Mouse (Mus musculus): Measurements from ENCODE around the gene Myl10.
"Not testable (repeated sequence)": the region's sequence is repeated elsewhere in the genome, so short reads cannot be mapped to it uniquely, and the experiment has no call there.

Myl10 gene

DNA sequence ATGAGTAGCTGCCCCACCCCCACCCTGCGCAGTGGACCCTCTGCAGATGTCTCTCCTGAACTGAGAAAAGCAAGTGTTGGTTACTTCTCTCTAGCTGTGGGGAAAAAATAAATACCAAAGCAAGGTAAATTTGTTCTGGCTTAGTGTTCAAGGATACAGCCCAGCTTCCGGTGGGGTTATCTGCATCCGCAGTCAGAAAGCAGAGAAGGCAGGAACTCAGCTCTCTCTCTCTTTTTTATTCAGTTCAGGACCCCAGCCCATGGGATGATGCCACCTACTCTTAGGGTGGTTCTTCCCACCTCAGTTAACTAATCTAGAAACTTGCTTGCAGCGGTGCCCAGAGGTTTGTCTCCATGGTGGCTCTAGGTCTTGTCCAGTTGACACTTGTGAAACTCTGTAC is at the start of gene Myl10:
TSS of gene Myl10 (plus strand) at position 363 of the 400 bp plus-strand sequence.
- DNase-seq (ENCODE audit: low read depth, low spot score) = no peak

DNA sequence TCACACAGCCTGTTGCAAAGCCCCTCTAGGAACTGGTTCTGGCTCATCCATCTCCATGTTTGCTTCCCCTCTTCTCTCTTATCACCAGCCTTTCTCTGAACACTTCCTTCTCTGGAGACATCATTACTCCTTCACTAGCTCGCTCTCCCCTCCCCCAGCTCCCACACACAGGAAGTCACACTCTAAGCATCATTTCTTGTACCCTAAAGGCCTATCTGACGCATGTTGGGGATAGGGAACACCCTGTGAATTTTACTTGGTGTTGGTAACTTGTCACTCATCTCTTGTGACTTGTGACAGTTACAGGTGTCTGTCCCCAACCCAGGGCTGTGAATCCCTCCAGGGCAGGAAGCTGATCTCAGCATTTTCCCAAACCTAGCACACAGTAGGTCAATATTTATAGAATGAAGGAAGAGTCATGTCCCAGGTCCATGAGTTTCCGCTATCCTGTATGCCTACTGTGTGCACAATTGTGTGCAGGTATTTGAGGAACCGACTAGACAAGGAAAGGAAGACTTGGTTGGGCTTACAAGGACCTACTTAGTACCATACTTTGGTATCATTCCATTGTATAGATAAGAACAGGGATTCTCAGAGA is 46.1 kb upstream of the Myl10 start:
- no peak for DNase-seq (ENCODE audit: low read depth, low spot score)

DNA sequence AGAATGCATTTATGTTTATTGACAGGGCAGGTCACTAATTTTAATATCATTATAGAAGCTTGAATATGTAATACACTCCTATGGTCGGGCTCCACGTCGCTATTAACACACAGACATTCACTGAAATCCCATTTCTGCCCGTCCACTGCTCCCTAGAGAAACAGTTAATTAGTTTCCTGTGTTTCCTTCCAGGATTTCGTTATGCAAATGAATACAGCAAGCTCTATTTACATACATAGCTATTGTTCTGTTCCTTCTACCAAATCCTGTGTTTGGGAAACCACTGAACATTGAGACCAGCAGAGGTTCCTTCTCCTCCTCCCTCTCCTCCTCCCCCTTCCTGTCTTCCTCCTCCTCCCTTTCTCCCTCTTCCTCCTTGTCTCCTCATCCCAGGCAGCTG is 43.9 kb upstream of the Myl10 start:
- DNase-seq (ENCODE audit: low read depth, low spot score) = no peak

DNA sequence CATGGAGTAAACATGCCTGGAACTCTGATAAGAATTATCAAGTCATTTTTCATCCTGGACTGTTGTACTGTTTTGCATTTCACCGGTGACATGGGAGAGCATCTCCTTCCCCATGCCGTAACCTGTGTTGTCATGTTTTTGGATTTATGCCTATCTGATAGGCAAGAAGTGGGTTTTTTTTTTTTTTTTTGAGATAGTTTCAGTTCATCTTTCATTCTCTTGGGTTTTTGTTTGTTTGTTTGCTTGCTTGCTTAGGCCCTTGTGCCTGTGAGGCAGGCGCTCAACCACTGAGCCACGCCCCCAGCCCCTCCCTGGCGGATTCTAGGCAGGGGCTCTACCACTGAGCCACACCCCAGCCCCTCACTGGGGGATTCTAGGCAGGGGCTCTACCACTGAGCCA is 43.3 kb upstream of the Myl10 start:
- no peak for DNase-seq (ENCODE audit: low read depth, low spot score)

DNA sequence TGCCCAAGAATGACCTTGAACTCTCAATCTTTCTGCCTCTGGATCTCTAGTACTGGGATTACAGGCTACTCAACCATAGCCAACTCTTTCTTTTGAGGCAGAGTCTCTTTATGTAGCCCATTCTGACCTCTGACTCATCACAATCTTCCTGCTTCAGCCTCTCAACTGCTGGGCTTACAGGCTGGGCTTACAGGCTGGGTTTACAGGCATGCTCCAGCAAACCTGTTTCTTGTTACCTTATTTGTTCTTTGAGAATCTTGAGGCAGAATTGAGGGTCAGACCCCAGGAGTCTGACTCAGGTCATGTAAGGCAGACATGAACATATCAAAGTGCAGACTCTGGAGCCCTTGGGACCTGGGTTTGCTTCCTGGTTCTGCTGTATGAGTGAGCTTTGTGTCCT is 38.5 kb upstream of the Myl10 start:
- no peak for DNase-seq (ENCODE audit: low read depth, low spot score)

DNA sequence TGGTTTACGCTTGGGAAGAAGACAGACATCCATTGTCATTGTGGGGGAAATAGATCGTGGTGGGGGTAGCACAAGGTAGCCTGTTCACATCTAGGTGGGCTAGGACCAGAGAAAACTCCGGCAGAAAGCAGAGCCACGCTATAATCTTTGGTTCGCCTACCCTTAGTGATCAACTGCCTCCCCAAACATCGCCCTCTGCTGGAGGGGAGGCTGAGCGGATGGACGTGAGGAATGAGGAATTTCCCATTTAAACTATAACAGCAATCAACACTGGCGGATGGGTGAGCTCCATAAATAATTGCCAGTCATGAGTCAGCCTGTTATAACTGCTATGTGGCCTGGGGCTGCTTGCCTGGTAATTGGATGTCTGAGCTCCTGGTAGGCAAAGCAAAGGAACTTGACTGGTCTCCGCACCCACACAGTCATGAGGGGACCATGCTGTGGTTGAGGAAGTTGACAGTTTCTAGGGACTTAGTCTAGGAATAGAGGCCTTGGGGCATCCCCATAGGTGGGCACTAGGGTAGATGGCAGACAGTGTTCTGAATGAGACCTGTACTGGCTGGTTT is 36.0 kb upstream of the Myl10 start:
- DNase-seq (ENCODE audit: low read depth, low spot score) = no peak

DNA sequence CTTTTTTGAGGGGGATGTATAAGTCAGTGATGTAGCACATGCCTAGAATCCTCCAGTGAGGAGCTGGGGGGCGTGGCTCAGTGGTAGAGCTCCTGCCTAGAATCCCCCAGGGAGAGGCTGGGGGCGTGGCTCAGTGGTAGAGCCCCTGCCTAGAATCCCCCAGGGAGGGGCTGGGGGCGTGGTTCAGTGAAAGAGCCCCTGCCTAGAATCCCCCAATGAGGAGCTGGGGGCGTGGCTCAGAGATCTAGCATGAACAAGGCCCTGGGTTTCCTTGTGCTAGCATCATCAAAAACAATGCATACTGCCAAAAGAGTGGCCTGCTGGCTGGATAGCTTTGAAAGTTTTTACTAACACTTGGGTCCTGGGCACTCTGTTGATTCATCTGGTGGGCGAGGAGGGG is 32.2 kb upstream of the Myl10 start:
- DNase-seq (ENCODE audit: low read depth, low spot score) = not testable (repeated sequence)

DNA sequence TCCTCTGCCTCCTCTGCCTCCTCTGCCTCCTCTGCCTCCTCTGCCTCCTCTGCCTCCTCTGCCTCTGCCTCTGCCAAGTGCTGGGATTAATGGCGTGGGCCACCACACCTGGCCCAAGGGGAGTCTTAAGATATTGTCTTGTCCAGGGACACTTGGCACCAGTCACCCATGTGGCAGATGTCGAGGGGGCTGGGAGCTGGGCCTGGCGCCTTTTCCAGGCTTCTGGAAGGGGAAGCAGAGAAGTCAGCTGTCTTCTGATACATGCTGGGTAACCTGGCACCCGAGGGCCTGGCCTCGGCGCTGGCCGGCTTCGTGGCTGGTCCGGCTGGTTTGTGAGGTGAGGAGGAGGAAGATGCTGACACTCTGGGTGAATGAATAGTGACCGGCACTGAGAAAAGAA is 30.7 kb upstream of the Myl10 start:
- DNase-seq (ENCODE audit: low read depth, low spot score) = no peak

DNA sequence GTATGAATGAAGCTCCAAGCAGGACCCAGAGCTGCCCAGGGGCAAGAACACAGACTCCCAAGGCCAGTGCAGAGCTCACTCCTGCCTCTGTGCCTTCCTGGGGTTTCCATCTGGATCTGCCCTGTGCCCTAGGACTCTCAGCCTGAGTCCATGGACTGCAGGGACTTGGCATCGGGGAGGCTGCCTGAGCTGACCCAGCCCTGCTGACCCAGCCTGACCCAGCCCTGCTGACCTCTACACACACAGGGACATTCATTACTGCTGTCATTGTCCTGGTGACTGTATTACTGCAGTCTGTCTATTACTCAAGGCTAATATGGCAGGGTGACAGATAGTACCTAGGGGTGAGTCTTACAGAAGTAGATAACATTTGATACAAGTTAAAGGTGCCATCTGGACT is 30.1 kb upstream of the Myl10 start:
- no peak for DNase-seq (ENCODE audit: low read depth, low spot score)

DNA sequence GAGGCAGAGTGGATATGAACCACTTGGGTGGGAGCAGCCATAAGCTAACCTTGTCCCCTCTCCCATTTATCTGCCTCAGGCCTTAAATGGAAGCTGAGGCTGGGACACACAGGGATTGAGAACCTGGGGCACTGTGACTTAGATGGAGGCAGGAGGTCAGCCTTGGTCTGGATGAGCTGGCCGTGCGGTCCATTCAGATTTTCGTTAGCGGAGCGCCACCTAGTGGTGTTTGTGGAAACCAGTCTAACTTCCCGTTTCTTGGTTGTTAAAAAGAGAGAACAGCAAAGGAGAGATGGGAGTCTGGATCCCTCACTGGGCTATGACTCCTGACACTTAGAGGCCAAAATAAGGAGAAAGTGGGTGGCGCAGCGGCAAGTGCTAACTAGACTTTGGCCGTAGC is 28.4 kb upstream of the Myl10 start:
- DNase-seq (ENCODE audit: low read depth, low spot score) = peak; percentile 68

DNA sequence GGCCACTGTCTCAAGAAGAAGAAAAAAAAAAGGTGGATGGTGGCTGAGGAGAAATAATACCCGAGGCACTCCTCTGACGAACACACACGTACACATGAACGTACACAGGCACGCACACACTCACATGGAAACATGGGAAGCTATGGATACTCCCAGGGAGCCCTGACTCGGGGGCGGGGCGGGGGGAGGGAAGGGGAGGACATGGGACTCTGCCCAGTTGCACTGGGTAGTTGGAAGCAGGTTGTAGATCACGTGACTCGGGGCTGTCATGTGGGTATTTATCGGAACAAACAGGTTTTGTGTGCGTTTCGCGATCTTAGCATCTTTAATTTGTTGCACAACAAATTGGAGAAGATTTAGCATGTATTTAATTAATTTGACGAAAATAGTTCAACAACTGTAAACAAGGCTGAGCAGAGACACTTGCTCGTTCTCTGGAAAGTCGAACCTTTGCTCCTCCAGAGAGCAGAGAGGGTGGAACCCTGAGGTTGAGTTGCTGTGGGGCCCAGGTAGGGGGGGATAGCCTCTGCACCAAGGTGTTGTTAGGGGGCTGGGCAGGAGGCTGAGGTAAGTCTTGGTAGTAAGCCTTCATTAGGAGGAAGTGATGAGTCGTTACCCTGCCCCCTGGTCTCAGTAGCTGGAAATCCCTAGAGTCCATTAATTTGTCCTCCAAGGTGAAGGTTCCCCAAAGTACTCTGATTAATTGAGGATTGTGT is 16.5 kb upstream of the Myl10 start:
- DNase-seq (ENCODE audit: low read depth, low spot score) = no peak

DNA sequence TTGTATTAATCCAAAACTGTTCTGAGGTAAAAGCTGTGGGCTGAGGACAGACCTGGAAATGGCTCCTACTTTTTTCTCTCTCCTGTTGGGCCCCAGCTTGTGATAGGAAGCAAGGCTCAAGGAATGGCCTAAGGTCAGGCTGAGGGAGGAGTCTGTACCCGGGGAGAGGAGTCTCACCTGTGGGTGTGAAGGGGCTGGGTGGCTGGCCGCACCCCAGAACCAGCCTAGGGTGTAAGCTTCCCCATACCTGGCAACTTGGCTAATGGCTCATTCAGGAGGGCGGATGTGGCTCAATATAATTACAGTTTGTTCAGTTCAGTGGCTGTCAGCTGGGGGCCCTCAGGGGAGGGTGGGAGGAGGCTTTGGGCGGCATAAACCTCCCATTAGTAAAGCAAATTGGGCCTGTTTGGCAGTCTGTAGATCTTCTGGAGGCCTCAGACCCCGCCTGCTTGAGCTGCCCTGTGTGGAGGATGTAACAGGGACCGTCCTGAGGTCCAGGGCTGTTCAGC is 14.1 kb upstream of the Myl10 start:
- no peak for DNase-seq (ENCODE audit: low read depth, low spot score)

DNA sequence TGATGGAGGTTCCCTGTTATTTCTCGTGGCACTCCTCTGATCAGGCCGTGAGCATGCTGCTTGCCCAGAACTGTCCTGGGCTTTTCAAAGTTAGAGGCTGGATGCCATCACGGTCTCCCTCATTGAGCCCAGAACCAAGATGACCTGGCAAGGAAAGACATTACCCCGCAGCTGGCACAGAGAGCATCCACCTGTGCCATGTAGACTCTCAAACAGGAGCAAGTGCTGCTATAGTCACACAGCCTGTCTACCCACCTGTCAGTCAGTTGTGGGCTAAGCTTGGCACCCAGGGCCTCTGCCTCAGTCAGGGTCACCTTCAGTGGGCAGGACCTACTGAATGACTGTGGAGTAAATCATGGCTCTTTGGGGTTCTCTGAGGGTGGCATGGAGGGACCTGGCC is 6.6 kb upstream of the Myl10 start:
- no peak for DNase-seq (ENCODE audit: low read depth, low spot score)

DNA sequence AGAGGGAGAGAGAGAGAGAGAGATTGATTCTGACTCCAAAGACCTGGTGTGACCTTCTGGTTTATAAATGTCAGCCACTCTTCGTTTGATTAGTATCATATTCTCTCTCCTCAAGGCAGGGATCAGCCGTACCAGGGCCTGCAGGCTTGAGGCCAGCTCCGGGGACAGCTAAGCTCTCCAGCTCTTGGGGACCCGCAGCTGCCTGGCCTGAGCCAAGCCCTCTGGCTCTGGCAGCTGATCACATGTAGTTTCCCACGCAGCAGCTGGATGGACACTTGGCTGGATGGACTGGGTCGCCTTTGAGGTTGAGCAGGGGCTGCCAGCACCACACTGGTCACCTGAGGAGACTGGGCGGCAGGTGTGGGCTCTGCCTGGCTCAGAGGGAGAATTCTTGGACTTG is 5.4 kb upstream of the Myl10 start:
- no peak for DNase-seq (ENCODE audit: low read depth, low spot score)

DNA sequence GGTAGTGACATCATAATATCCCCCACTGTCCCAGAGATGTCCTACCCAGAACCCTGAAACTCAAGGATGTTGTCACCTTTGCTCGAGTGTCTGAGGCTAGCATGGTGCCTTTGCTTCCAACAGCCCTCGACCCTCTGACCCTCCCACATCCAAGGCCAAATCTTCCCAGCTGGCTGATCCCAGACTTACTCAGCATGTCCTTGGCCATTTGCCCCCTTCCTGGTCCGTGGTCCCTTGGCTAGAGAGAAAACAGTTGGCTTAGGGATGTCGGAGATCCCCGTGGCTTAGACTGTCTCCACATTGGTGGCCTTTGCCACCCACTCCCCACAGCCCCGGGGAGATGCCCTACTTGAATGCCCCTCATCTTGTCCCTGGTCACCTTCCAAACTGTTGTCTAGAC is 4.1 kb upstream of the Myl10 start:
- no peak for DNase-seq (ENCODE audit: low read depth, low spot score)

DNA sequence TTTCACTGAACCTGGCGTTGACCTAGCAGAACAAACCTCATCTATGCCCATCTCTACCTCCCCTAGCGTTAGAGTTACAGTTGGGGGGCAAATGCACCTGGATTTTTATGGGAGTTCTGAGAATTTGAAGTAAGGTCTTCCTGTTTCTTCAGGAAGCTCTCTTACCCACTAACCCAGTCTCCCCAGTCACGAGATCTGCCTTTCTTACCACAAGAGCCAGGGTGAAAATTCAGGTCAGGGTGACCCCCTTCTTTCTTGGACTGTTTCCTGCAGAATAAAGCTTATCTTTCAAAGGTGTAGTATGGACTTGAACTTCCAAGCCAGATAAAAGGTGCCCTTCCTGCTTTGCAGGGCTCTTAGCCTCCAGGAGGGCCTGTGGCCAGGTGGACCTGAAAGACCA is 1.8 kb upstream of the Myl10 start:
- DNase-seq (ENCODE audit: low read depth, low spot score) = no peak

DNA sequence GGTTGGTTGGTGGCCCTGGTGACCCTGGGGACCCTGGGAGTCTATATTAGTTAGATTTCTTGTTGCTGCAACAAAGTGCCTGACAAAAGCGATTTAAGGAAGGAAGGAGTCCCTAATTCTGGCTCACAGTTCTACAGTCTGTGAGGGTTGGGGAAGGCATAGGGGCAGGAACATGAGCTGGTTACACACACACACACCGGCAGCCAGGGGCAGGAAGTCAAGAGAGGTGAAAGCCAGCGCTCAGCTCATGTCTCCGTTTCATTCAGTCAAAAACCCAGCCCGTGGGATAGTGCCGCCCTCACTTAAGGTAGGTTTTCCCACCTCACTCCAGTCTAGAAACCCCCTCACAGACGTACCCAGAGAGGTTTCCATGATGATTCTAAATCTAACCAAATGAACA is 472 bp downstream of the Myl10 start:
- no peak for DNase-seq (ENCODE audit: low read depth, low spot score)

DNA sequence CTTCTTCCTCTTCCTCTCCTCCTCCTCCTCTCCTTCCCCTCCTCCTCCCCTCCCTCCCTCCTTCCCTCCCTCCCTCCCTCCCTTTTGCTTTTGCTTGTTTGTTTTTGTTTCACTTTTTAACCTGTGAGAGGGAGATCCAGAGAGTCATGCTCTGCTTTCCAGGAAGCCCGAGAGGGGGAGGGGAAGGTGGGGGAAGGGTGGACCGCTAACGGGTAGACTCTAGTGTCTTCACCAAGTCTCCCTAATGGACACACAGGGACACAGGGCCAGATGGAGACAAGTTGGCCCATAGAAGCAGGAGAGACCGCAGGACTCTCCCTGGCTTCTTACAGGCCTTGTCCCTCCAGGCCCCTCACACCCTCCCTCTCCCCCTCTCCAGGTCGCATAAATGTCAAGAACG is 2.0 kb downstream of the Myl10 start:
- no peak for DNase-seq (ENCODE audit: low read depth, low spot score)

DNA sequence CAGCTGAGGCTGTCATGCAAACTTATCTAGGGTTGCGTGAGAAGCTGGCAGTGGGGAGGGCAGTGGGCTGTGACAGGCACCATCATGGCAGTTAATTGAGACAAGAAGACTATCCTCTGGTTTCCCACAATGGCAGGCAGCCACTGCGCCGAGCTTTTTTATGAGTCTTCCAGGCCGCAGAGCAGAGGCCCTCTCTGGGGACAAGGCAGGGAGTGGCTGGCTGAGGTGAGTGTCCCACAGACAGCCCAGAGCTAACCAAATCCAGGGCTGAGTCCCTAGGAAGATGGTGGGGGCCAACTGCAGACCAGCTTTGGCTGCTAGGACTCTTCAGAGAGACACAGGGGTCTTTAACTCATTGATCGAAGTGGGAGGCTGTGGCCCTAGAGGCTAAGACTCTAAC is 3.6 kb downstream of the Myl10 start:
- DNase-seq (ENCODE audit: low read depth, low spot score) = no peak

DNA sequence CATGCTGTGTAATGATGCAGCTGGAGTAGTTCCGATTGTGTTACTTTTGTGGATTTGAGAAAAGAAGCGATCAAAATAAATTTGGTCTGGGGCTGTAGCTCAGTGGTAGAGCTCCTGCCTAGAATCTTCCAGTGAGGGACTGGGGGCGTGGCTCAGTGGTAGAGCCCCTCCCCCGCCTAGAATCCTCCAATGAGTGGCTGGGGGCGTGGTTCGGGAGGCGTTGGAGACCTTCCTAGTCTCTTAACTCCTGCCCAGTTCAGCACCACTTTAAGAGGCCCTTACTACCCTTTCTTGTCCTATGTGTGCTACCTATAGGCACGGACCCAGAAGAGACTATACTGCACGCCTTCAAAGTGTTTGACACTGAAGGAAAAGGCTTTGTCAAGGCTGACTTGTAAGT is 4.7 kb downstream of the Myl10 start:
- DNase-seq (ENCODE audit: low read depth, low spot score) = no peak

DNA sequence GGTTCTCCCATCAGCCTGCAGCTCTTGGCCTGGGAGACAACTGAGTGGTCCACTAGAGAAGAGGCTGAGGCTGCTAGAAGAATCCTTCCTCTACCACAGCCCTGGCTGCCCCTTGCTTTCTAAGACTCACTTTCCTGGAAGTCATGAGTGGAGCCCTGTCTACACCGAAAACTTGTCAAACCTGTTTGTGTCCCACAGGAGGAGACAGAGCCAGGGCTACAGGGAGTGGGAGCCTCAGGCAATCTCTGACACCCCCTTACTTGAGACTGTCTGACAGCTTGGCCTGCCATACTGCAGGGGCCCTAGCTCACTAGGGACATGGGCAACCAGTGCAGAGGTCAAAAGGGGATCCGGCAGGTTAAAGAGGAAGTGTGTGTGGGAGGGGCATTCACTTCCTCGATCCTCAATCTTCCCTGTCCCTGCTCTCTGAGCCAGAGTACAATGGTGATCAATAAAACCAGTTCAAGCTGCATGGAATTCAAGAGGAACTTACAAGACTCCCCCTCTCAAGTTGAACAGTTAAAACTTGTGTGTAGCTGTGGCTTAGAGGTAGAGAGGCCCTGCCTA is 9.3 kb downstream of the Myl10 start:
- no peak for DNase-seq (ENCODE audit: low read depth, low spot score)

DNA sequence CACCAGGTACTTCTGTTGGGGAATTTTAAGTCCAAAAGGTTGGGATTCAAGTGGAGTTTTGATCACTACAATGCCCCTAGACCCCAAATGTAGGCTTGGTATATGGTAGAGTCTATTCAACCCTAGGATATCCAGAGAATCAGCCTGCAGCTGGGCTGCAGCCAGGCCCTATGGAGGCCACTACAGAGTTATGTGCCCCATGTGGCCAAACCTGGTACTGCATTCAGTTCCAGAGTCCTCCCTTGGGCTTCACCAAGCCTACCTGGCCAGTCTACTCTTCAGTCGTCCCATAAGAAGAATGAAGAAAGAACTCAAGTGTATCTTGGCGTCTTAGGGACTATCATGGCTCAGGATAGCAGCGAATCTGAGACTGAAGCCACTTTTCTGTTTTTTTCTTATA is 10.8 kb downstream of the Myl10 start:
- no peak for DNase-seq (ENCODE audit: low read depth, low spot score)

DNA sequence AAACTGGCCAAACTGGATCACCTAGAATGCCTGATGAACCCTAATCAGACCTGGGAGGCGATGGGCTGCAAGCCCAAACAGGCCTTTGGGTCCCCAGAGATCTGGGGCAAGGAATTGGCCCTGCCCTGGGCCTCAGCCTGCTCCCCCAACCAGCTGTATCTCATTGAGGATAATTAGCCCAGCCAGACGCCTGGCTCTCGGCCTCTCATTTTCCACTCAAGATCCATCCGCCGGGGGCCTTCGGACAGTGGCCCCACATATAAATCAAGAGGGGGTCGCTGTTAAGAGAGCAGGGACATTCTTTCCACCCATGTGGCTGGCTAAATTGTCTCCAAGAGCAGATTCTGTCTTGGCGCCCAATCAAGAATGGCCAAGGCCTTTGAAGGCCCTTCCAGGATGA is 11.2 kb downstream of the Myl10 start:
- no peak for DNase-seq (ENCODE audit: low read depth, low spot score)

Data from embryo, embryonic 11.5 days (tissue).